Mouse (Mus musculus) embryonic facial prominence, embryonic 14.5 days (tissue): Measurements from ENCODE around the gene Il17ra. TPM values are rescaled to one million over a fixed set of nuclear protein-coding genes. Genes with fewer than 3 reads are reported as not detected.

Experiments used
- ATAC-seq: fragments of 200-750 bp; cut with Nextera tagmentation; 2 replicates; pipeline ENCODE4 v1.8.0; 2017; ENCODE audit warnings: low read depth, moderate number of reproducible peaks, moderate TSS enrichment
- DNase-seq: peaks from one replicate; pipeline ENCODE4 v3.0.0-alpha.2; 2015; ENCODE audit warnings: low spot score
- H3K27ac ChIP-seq: fragments of 300-500 bp; sonication (generic); replicated peaks from 2 replicates; pipeline ENCODE4 v1.5.1; 2014; ENCODE audit warnings: low read depth, mild to moderate bottlenecking, low read length, moderate library complexity
- H3K27me3 ChIP-seq: fragments of 300-500 bp; sonication (generic); replicated peaks from 2 replicates; pipeline ENCODE4 v1.6.1; 2014; ENCODE audit warnings: low read length; ENCODE audit not compliant: control insufficient read depth, insufficient read depth
- H3K36me3 ChIP-seq: fragments of 300-500 bp; sonication (generic); 2 replicates; pipeline ENCODE4 v1.6.1; 2014; ENCODE audit warnings: low read length, mixed read lengths; ENCODE audit not compliant: control insufficient read depth, insufficient read depth
- H3K4me1 ChIP-seq: fragments of 300-500 bp; sonication (generic); 2 replicates; pipeline ENCODE4 v1.6.1; 2014; ENCODE audit warnings: antibody characterized with exemption, low read length; ENCODE audit not compliant: control insufficient read depth, insufficient read depth
- H3K4me2 ChIP-seq: fragments of 300-500 bp; sonication (generic); 2 replicates; pipeline ENCODE4 v1.6.1; 2014; ENCODE audit warnings: low read depth, mild to moderate bottlenecking, low read length, moderate library complexity, mixed read lengths
- H3K4me3 ChIP-seq: fragments of 300-500 bp; sonication (generic); 2 replicates; pipeline ENCODE4 v1.5.1; 2014; ENCODE audit warnings: low read depth, mild to moderate bottlenecking, low read length
- H3K9ac ChIP-seq: fragments of 300-500 bp; sonication (generic); 2 replicates; pipeline ENCODE4 v1.6.1; 2014; ENCODE audit warnings: low read depth, mild to moderate bottlenecking, low read length, moderate library complexity, mixed read lengths
- H3K9me3 ChIP-seq: fragments of 300-500 bp; sonication (generic); 2 replicates; pipeline ENCODE4 v1.6.1; 2016; ENCODE audit warnings: low read length; ENCODE audit not compliant: control insufficient read depth
- WGBS: fragments of 180-500 bp; shearing (Covaris S2); extraction: QIAGEN DNeasy Blood & Tissue Kit; methylation state at CpG from one replicate; pipeline ENCODE4 v1.1.7; 2014; 5-methylcytosine and 5-hydroxymethylcytosine counted together
- polyA plus RNA-seq: library from polyadenylated mRNA; unstranded; fragments of >200 nt; fragmentation: Nextera tagmentation; extraction: Ambion mirVana; gene quantifications from 2 replicates; pipeline ENCODE4 v1.2.1, GENCODE M21; 2014

Il17ra gene
- polyA plus RNA-seq, 1 experiment from 2014 or later = 4.1 TPM

GRCm38 (mm10) chr6:120524796-120525195 is 61.7 kb downstream of the Il17ra start:
- no peak for DNase-seq
- Histone ChIP-seq H3K9me3 (no peaks in the 10 kb centered on the region), H3K4me3 (no peak overlapping the region), H3K4me2 (no peak overlapping the region), H3K27me3 (no peaks in the 10 kb centered on the region), H3K9ac (no peak overlapping the region), H3K36me3 (peaks cover 26% of the 10 kb centered on the region), H3K27ac (no peak overlapping the region), H3K4me1 (peaks cover 4% of the 10 kb centered on the region; the same call in 1 of the 2 replicates)
- no peak for ATAC-seq
- WGBS = 90% methylated on average over 5 of the region's 5 CpGs

GRCm38 (mm10) chr6:120529123-120529522 is 66.1 kb downstream of the Il17ra start:
- H3K36me3 ChIP-seq = no peaks in the 10 kb centered on the region
- H3K9ac ChIP-seq = 0 out of 2 replicates have a peak overlapping the region, but pooled peaks have one; percentile 21
- H3K27ac ChIP-seq = no peak overlapping the region
- H3K4me2 ChIP-seq = no peak overlapping the region
- H3K27me3 ChIP-seq = no peaks in the 10 kb centered on the region
- DNase-seq (peak; percentile 19), ATAC-seq (no peak)
- WGBS = 57% methylated on average over 4 of the region's 4 CpGs
- no peaks in the 10 kb centered on the region for H3K9me3 ChIP-seq
- H3K4me3 ChIP-seq = no peak overlapping the region
- H3K4me1 ChIP-seq = peaks cover 11% of the 10 kb centered on the region

- DNase-seq = peak; percentile 97
- Histone ChIP-seq H3K9ac (peak within 1 kb of the TSS; percentile 84), H3K27ac (no peak within 1 kb of the TSS; the same call in 1 of the 2 replicates), H3K36me3 (no peaks in the 10 kb centered on the region), H3K27me3 (no peaks in the 10 kb centered on the region), H3K4me3 (peak within 1 kb of the TSS; percentile 71), H3K9me3 (no peaks in the 10 kb centered on the region), H3K4me1 (peaks cover 11% of the 10 kb centered on the region), H3K4me2 (peak within 1 kb of the TSS; percentile 66)
- under 1% methylated on average over 55 of the region's 75 CpGs for WGBS
- ATAC-seq = peak; percentile 99
Measured at GRCm38 (mm10) chr6:120531020-120531965, 68.2 kb downstream of the Il17ra start, which contains the start of gene Hdhd5. TSS of gene Hdhd5 (minus strand) at chr6:120531319.

- Histone ChIP-seq H3K27me3 (no peaks in the 10 kb centered on the region), H3K9me3 (no peaks in the 10 kb centered on the region), H3K27ac (no peak overlapping the region), H3K4me1 (peaks cover 11% of the 10 kb centered on the region), H3K9ac (no peak overlapping the region), H3K4me2 (no peak overlapping the region), H3K4me3 (no peak overlapping the region), H3K36me3 (no peaks in the 10 kb centered on the region)
- ATAC-seq (no peak), DNase-seq (no peak)
- 70% methylated on average over 1 of the region's 1 CpGs for WGBS
Measured at GRCm38 (mm10) chr6:120532594-120532993, 69.5 kb downstream of the Il17ra start.

GRCm38 (mm10) chr6:120536337-120536736 is 73.3 kb downstream of the Il17ra start:
- Histone ChIP-seq H3K4me2 (no peak overlapping the region), H3K9ac (no peak overlapping the region), H3K36me3 (no peaks in the 10 kb centered on the region), H3K9me3 (no peaks in the 10 kb centered on the region), H3K4me3 (no peak overlapping the region), H3K27ac (no peak overlapping the region), H3K4me1 (peaks cover 4% of the 10 kb centered on the region; the same call in 1 of the 2 replicates), H3K27me3 (no peaks in the 10 kb centered on the region)
- 87% methylated on average over 2 of the region's 2 CpGs for WGBS
- ATAC-seq (no peak), DNase-seq (no peak)

Other genes starting within 250 kb of the Il17ra start
- 0.46 and 0.71 TPM in 2 replicates for gene D330020A13Rik, start 168.9 kb upstream of the Il17ra start, polyA plus RNA-seq
- 1.1 and 1.3 TPM in 2 replicates for gene B4galnt3, start 168.7 kb upstream of the Il17ra start, polyA plus RNA-seq
- 41.9 and 47.7 TPM in 2 replicates for gene Kdm5a, start 99.1 kb upstream of the Il17ra start, polyA plus RNA-seq
- 17.6 and 22.7 TPM in 2 replicates for gene Ccdc77, start 98.9 kb upstream of the Il17ra start, polyA plus RNA-seq
- gene Tmem121b, start 30.6 kb downstream of the Il17ra start, polyA plus RNA-seq = 0.04 and 0.22 TPM in 2 replicates
- 7.4 and 11.0 TPM in 2 replicates for gene Hdhd5, start 68.1 kb downstream of the Il17ra start, polyA plus RNA-seq
- 3.1 and 3.7 TPM in 2 replicates for gene Cecr2, start 203.1 kb downstream of the Il17ra start, polyA plus RNA-seq